Mouse (Mus musculus): ENCODE measurements around the gene Capzb. TPM values are rescaled to one million over a fixed set of nuclear protein-coding genes. Genes with fewer than 3 reads are reported as not detected.
A peak's percentile ranks its signal among the peaks of the same experiment; 100 is the strongest.

Gene Capzb
- total and polyA plus RNA-seq, 2 experiments from 2014 or later: 88.5 to 315 TPM

- ATAC-seq: no peak
- Histone ChIP-seq H3K36me3 (ENCODE audit: insufficient read depth, low read length) (peaks cover 7% of the 10 kb centered on the region), H3K9ac (replicated peaks; ENCODE audit: low read length) (no peak overlapping the region), H3K4me2 (ENCODE audit: low read depth, low read length) (no peak overlapping the region), H3K27ac (no peak overlapping the region), H3K4me1 (ENCODE audit: insufficient read depth, low read length) (peaks cover 5% of the 10 kb centered on the region), H3K9me3 (ENCODE audit: low read length) (no peaks in the 10 kb centered on the region), H3K4me3 (ENCODE audit: low read length) (no peak overlapping the region), H3K27me3 (ENCODE audit: insufficient read depth, low read length) (no peaks in the 10 kb centered on the region)
- no peak for TF ChIP-seq CTCF (IDR thresholded peaks at IDR 0.05; ENCODE audit: low read depth)
- DNase-seq (ENCODE audit: low spot score): no peak
- 86% methylated on average over 3 of the region's 3 CpGs for WGBS
Observed at GRCm38 (mm10) chr4:139305521-139305920, 112.8 kb downstream of the Capzb start.

- DNase-seq (ENCODE audit: low spot score): no peak
- 77% methylated on average over 5 of the region's 5 CpGs for WGBS
Observed at GRCm38 (mm10) chr4:139307916-139308315, 115.2 kb downstream of the Capzb start.

GRCm38 (mm10) chr4:139309651-139310050, 117.0 kb downstream of the Capzb start:
- H3K4me2 ChIP-seq (ENCODE audit: low read depth, low read length): peak overlapping the region; percentile 97
- H3K27ac ChIP-seq: peak overlapping the region; percentile 80
- peaks cover 15% of the 10 kb centered on the region for H3K4me1 ChIP-seq (ENCODE audit: insufficient read depth, low read length)
- WGBS: 26% methylated on average over 6 of the region's 6 CpGs
- no peaks in the 10 kb centered on the region for H3K9me3 ChIP-seq (ENCODE audit: low read length)
- H3K9ac ChIP-seq (replicated peaks; ENCODE audit: low read length): peak overlapping the region; percentile 80
- H3K36me3 ChIP-seq (ENCODE audit: insufficient read depth, low read length): peaks cover 7% of the 10 kb centered on the region
- H3K27me3 ChIP-seq (ENCODE audit: insufficient read depth, low read length): no peaks in the 10 kb centered on the region
- no peak for ATAC-seq
- TF ChIP-seq CTCF (IDR thresholded peaks at IDR 0.05; ENCODE audit: low read depth): peak; percentile 49
- DNase-seq (ENCODE audit: low spot score): peak; percentile 21
- H3K4me3 ChIP-seq (ENCODE audit: low read length): peak overlapping the region; percentile 88

More at GRCm38 (mm10) chr4:139307916-139308315, 115.2 kb downstream of the Capzb start:
- H3K4me3 ChIP-seq (ENCODE audit: low read length): no peak overlapping the region
- H3K4me1 ChIP-seq (ENCODE audit: insufficient read depth, low read length): peaks cover 15% of the 10 kb centered on the region
- no peak overlapping the region for H3K27ac ChIP-seq
- no peak overlapping the region for H3K4me2 ChIP-seq (ENCODE audit: low read depth, low read length)
- H3K9me3 ChIP-seq (ENCODE audit: low read length): no peaks in the 10 kb centered on the region
- H3K27me3 ChIP-seq (ENCODE audit: insufficient read depth, low read length): no peaks in the 10 kb centered on the region
- no peak overlapping the region for H3K9ac ChIP-seq (replicated peaks; ENCODE audit: low read length)
- no peak for TF ChIP-seq CTCF (IDR thresholded peaks at IDR 0.05; ENCODE audit: low read depth)
- no peaks in the 10 kb centered on the region; the same call in 1 of the 2 replicates for H3K36me3 ChIP-seq (ENCODE audit: insufficient read depth, low read length)
- no peak for ATAC-seq

GRCm38 (mm10) chr4:139310171-139310898, 117.6 kb downstream of the Capzb start, which contains the start of the genes Pqlc2 and Akr7a5:
Gene Pqlc2 (minus strand): TSS chr4:139310708.
Gene Akr7a5 (plus strand): TSS chr4:139310744.
- DNase-seq (ENCODE audit: low spot score) (peak; percentile 98), ATAC-seq (peak; percentile 91)
- peak within 1 kb of the TSS; percentile 97 for H3K4me2 ChIP-seq (ENCODE audit: low read depth, low read length)

GRCm38 (mm10) chr4:139310899-139311701, 118.4 kb downstream of the Capzb start:
- peak; percentile 23 for DNase-seq (ENCODE audit: low spot score)
- H3K9ac ChIP-seq (replicated peaks; ENCODE audit: low read length): peak overlapping the region; percentile 80
- under 1% methylated on average over 51 of the region's 53 CpGs for WGBS
- no peaks in the 10 kb centered on the region for H3K9me3 ChIP-seq (ENCODE audit: low read length)
- H3K27me3 ChIP-seq (ENCODE audit: insufficient read depth, low read length): no peaks in the 10 kb centered on the region
- no peak for TF ChIP-seq CTCF (IDR thresholded peaks at IDR 0.05; ENCODE audit: low read depth)
- peak overlapping the region; percentile 80 for H3K27ac ChIP-seq
- ATAC-seq: peak; percentile 72
- peak overlapping the region; percentile 97 for H3K4me2 ChIP-seq (ENCODE audit: low read depth, low read length)
- H3K36me3 ChIP-seq (ENCODE audit: insufficient read depth, low read length): peaks cover 19% of the 10 kb centered on the region
- peaks cover 15% of the 10 kb centered on the region for H3K4me1 ChIP-seq (ENCODE audit: insufficient read depth, low read length)
- peak overlapping the region; percentile 88 for H3K4me3 ChIP-seq (ENCODE audit: low read length)

More at GRCm38 (mm10) chr4:139310171-139310898, 117.6 kb downstream of the Capzb start, which contains the start of the genes Pqlc2 and Akr7a5:
- Histone ChIP-seq H3K9me3 (ENCODE audit: low read length) (no peaks in the 10 kb centered on the region), H3K27me3 (ENCODE audit: insufficient read depth, low read length) (no peaks in the 10 kb centered on the region), H3K4me3 (ENCODE audit: low read length) (peak within 1 kb of the TSS; percentile 88), H3K9ac (replicated peaks; ENCODE audit: low read length) (peak within 1 kb of the TSS; percentile 80), H3K4me1 (ENCODE audit: insufficient read depth, low read length) (peaks cover 15% of the 10 kb centered on the region), H3K36me3 (ENCODE audit: insufficient read depth, low read length) (peaks cover 12% of the 10 kb centered on the region), H3K27ac (peak within 1 kb of the TSS; percentile 80)
- under 1% methylated on average over 63 of the region's 63 CpGs for WGBS
- no peak for TF ChIP-seq CTCF (IDR thresholded peaks at IDR 0.05; ENCODE audit: low read depth)

- H3K9me3 ChIP-seq (ENCODE audit: low read length): no peaks in the 10 kb centered on the region
- H3K4me3 ChIP-seq (ENCODE audit: low read length): peak overlapping the region; percentile 88
- no peak for ATAC-seq
- 18% methylated on average over 14 of the region's 14 CpGs for WGBS
- TF ChIP-seq CTCF (IDR thresholded peaks at IDR 0.05; ENCODE audit: low read depth): no peak
- no peak overlapping the region for H3K27ac ChIP-seq
- DNase-seq (ENCODE audit: low spot score): no peak
- H3K4me2 ChIP-seq (ENCODE audit: low read depth, low read length): peak overlapping the region; percentile 97
- peak overlapping the region; percentile 80 for H3K9ac ChIP-seq (replicated peaks; ENCODE audit: low read length)
- peaks cover 15% of the 10 kb centered on the region for H3K4me1 ChIP-seq (ENCODE audit: insufficient read depth, low read length)
- H3K36me3 ChIP-seq (ENCODE audit: insufficient read depth, low read length): peaks cover 19% of the 10 kb centered on the region
- no peaks in the 10 kb centered on the region for H3K27me3 ChIP-seq (ENCODE audit: insufficient read depth, low read length)
Observed at GRCm38 (mm10) chr4:139311707-139312106, 119.0 kb downstream of the Capzb start.
